Mouse (Mus musculus): ENCODE measurements at regions not wholly inside any gene's neighbourhood (a gene's known extent, or its start where the extent isn't known, plus 50 kb on each side); places are given as distances from the start of the nearest gene placed in this dataset.

DNA sequence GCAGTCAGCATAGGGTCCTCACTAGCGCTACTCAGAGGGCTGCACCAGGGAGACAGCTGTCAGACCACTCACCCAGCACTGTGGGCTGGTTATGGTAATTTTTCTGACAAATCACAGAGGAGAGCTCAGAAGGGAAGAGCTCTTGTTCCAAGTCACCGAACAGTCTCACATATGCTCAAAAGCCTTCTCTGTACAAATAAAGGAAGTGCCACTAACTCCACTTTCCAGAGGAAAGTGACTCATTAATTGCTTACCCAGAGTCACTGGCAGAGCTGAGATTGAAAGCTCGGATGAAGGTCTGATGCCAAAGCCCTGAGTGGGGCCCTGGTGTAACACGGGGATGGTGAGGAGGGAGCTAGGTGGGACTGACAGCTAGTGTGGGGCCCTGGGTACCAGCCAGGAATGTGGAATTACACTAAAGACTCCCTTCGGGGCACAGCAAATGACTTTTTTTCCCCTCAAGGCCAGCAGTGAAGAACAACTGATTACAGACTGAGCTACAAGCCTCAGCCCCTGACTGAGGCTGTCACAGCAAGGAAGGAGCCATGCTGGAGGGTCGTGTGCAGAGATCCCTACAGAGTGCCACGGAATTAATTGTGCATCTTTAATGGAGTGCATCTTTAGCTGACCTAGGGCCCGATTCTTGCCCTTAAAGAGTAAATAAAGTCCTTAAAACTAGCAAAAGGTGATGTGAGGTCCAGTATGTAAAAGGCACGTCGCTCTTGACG lies 155.6 kb upstream of the Ubl3 start:
- TF ChIP-seq CTCF (conservative IDR thresholded peaks at IDR 0.05; ENCODE audit: low read length) (no peak), NANOG (IDR thresholded peaks at IDR 0.05; ENCODE audit: borderline replicate concordance, low read length) (no peak), POU5F1 (IDR thresholded peaks at IDR 0.05; ENCODE audit: borderline replicate concordance, low read length) (no peak)

Data from E14TG2a.4 (cell line).